In the genomic region with DNA sequence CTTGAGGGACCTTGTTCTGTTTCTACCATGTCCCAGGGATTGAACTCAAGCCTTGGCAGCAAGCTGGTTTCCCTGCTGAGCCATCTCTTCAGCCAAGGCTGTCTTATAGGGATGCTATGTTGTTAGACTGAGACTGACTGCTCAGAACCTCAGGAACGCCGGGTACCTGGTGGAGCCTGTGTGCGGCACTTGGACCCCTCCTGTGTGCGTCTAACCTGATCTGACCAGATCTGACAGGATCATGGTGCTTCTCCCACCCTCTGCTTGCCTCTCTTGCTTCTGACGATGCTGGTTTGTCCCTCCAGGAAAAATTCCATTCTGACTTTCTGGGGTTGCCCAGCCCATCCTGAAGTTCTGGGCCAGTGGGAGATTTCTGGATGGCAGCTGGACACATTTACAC, we compare ENCODE assay signal across 25 mouse cellular contexts. TPM values are rescaled to one million over a fixed set of nuclear protein-coding genes. Genes with fewer than 3 reads are reported as not detected.
"Had no signal": no experiment of that assay in that cellular context is flagged by ENCODE, and none has a peak within 500 bp of the region (broad histone marks: within the 10 kb centered on the region; RNA-seq: fewer than 3 reads in every experiment).

No protein-coding gene starts in this region.

- H3K27ac ChIP-seq: heart, adult 2 months; hindbrain, embryonic 13.5 days; hindbrain, embryonic 15.5 days; hindbrain, postnatal 0 days; kidney, embryonic 15.5 days; kidney, postnatal 0 days; limb, embryonic 13.5 days; limb, embryonic 15.5 days; liver, embryonic 12.5 days; liver, embryonic 14.5 days had no signal

- H3K4me3 ChIP-seq: heart, adult 2 months; heart, embryonic 12.5 days; hindbrain, embryonic 13.5 days; hindbrain, embryonic 15.5 days; kidney, embryonic 15.5 days; limb, embryonic 13.5 days; limb, embryonic 15.5 days; liver, embryonic 12.5 days had no signal

- DNase-seq: gastrocnemius, postnatal 14 days; gastrocnemius, postnatal 36 days; heart, adult 11 months; heart, adult 2 months; heart, postnatal 10 days; heart, postnatal 36 days; kidney, adult 11 months; kidney, adult 2 months; kidney, adult 9 months; kidney, postnatal 14 days; kidney, postnatal 36 days; layer of hippocampus, adult 9-11 months; layer of hippocampus, postnatal 36 days; left cerebral cortex, postnatal 4 days had no signal

- H3K27me3 ChIP-seq: heart, embryonic 12.5 days; hindbrain, embryonic 13.5 days; hindbrain, embryonic 15.5 days; kidney, embryonic 15.5 days; limb, embryonic 13.5 days; limb, embryonic 15.5 days; liver, embryonic 12.5 days had no signal

- H3K9me3 ChIP-seq: heart, embryonic 12.5 days; hindbrain, embryonic 13.5 days; hindbrain, embryonic 15.5 days; kidney, embryonic 15.5 days; limb, embryonic 13.5 days; limb, embryonic 15.5 days; liver, embryonic 12.5 days had no signal

RNA-seq across cellular contexts. Expression of a gene that starts 48.7 kb away (rescaled TPM):
- total RNA-seq: hematopoietic stem cell, adult 5-6 weeks had no signal
